34 mouse cellular contexts compared by ENCODE assay signal in genomic region chr17:94291221-94291620, GRCm38 (mm10).
"Had no signal": no experiment of that assay in that cellular context is flagged by ENCODE, and none has a peak within 500 bp of the region (broad histone marks: within the 10 kb centered on the region; RNA-seq: fewer than 3 reads in every experiment).

No protein-coding gene starts in this region.

- H3K4me3 ChIP-seq: heart, embryonic 12.5 days; heart, embryonic 13.5 days; heart, embryonic 15.5 days; hindbrain, embryonic 10.5 days; hindbrain, embryonic 12.5 days; hindbrain, embryonic 13.5 days; hindbrain, embryonic 15.5 days; intestine, embryonic 15.5 days; kidney, embryonic 15.5 days; layer of hippocampus, adult 2 months; left cerebral cortex, adult 2 months had no signal

- H3K4me2 ChIP-seq: heart, embryonic 11.5 days; heart, embryonic 12.5 days; heart, embryonic 13.5 days; heart, embryonic 15.5 days; hindbrain, embryonic 12.5 days; hindbrain, embryonic 13.5 days; hindbrain, embryonic 14.5 days; hindbrain, embryonic 15.5 days; intestine, embryonic 15.5 days; kidney, embryonic 15.5 days had no signal

- H3K9ac ChIP-seq: heart, embryonic 12.5 days; heart, embryonic 13.5 days; heart, embryonic 15.5 days; hindbrain, embryonic 12.5 days; hindbrain, embryonic 13.5 days; hindbrain, embryonic 14.5 days; hindbrain, embryonic 15.5 days; intestine, embryonic 15.5 days; kidney, embryonic 15.5 days had no signal

- H3K27me3 ChIP-seq: heart, embryonic 12.5 days; heart, embryonic 13.5 days; heart, embryonic 15.5 days; hindbrain, embryonic 12.5 days; hindbrain, embryonic 13.5 days; hindbrain, embryonic 15.5 days; intestine, embryonic 15.5 days; kidney, embryonic 15.5 days had no signal

- H3K9me3 ChIP-seq: heart, embryonic 12.5 days; heart, embryonic 13.5 days; heart, embryonic 15.5 days; hindbrain, embryonic 10.5 days; hindbrain, embryonic 12.5 days; hindbrain, embryonic 13.5 days; hindbrain, embryonic 15.5 days; intestine, embryonic 15.5 days; kidney, embryonic 15.5 days had no signal

- DNase-seq: heart, postnatal 10 days; heart, postnatal 14 days; heart, postnatal 4 days; kidney, adult 11 months; kidney, adult 18-20 months; kidney, adult 2 months; kidney, adult 8-10 months; kidney, adult 9 months; kidney, postnatal 10 days; kidney, postnatal 14 days; kidney, postnatal 25 days; kidney, postnatal 36 days; kidney, postnatal 4 days; layer of hippocampus, adult 9-11 months; layer of hippocampus, postnatal 36 days had no signal

- ATAC-seq: hindbrain, embryonic 16.5 days; hindbrain, postnatal 0 days; inflammation-experienced regulatory T-cells, adult 6 months; intestine, embryonic 15.5 days; intestine, embryonic 16.5 days; intestine, postnatal 0 days had no signal

- H3K36me3 ChIP-seq: heart, embryonic 12.5 days; heart, embryonic 13.5 days; heart, embryonic 15.5 days; hindbrain, embryonic 10.5 days; hindbrain, embryonic 12.5 days; hindbrain, embryonic 13.5 days; hindbrain, embryonic 15.5 days; intestine, embryonic 15.5 days; kidney, embryonic 15.5 days had no signal

- H3K27ac ChIP-seq: heart, embryonic 13.5 days; heart, embryonic 15.5 days; hindbrain, embryonic 10.5 days; hindbrain, embryonic 12.5 days; hindbrain, embryonic 13.5 days; hindbrain, embryonic 14.5 days; hindbrain, embryonic 15.5 days; hindbrain, postnatal 0 days; intestine, embryonic 15.5 days; kidney, embryonic 15.5 days; kidney, postnatal 0 days; layer of hippocampus, adult 2 months; left cerebral cortex, adult 2 months had no signal

- H3K4me1 ChIP-seq: heart, embryonic 12.5 days; heart, embryonic 13.5 days; heart, embryonic 15.5 days; hindbrain, embryonic 10.5 days; hindbrain, embryonic 12.5 days; hindbrain, embryonic 13.5 days; hindbrain, embryonic 15.5 days; intestine, embryonic 15.5 days; kidney, embryonic 15.5 days had no signal
